ENCODE assay signal across 7 mouse cellular contexts in the genomic region with DNA sequence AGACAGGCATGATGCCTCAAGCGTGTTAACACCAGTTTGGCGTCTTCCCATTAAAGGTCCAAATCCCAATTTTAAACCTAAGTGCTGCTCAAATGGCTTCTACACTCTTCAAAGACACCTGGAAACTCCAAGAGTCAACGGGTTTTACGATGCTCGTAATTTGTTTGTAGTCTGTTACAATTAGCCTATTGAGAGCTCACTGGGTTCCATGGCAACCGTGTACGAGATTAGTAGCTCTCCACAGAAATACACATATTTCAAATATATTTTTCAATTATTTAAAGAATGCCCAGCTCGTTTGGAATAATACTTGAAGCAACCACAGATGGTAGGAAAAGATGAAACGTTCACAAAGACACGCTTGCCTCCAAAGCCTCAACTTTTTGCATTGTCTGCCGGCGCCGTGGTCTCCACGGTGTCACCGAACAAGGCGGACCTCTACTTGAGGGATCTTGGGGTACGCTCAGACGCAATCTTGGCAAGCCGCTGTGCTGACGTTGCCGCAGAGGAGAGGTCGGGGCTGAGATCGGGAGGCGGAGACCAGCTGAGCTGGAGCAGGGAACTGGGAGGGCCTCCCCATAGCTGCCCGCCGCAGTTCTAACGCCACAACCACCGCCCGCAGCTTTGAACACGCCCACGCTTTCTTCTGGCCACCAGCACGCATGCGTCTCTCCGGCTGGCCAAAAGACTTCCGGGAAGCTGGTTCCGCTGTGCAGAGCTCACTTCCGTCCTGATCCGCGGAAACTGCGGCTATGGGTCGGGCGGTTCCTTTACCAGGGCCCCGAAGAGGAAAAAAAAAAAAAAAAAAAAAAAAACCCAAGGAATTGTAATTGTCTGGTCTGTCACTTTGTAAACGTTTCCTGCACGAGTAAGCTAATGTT. TPM values are rescaled to one million over a fixed set of nuclear protein-coding genes. Genes with fewer than 3 reads are reported as not detected.
A peak's percentile ranks its signal among the peaks of the same experiment; 100 is the strongest.
DNase-seq lines count a peak whose midpoint lies in the region; ATAC-seq lines count a peak whose summit lies in the region.

No protein-coding gene starts in this region.

- H3K4me1 ChIP-seq in intestine, embryonic 16.5 days (ENCODE audit: control insufficient read depth, insufficient read depth, low read length): peaks cover 16% of the 10 kb centered on the region
- peaks cover 16% of the 10 kb centered on the region for H3K4me1 ChIP-seq in midbrain, embryonic 11.5 days (ENCODE audit: control insufficient read depth, insufficient read depth, low read length)

- peak; percentile 95 for DNase-seq in adrenal gland, adult 8-10 months
- DNase-seq in embryo, embryonic 9.5 days (ENCODE audit: extremely low spot score): peak; percentile 93
- DNase-seq in gastrocnemius, postnatal 4 days (ENCODE audit: low spot score in 2 of 2): peak; percentile 84 to 94
- peak; percentile 94 for DNase-seq in left cerebral cortex, postnatal 36 days (ENCODE audit: low spot score in 2 of 2)
- peak; percentile 98 for DNase-seq in midbrain, embryonic 11.5 days (ENCODE audit: low spot score, missing footprints)
- DNase-seq in skeletal muscle tissue, adult 2 months (ENCODE audit: low read depth, low spot score): peak; percentile 97

- no peaks in the 10 kb centered on the region for H3K27me3 ChIP-seq in intestine, embryonic 16.5 days (replicated peaks; ENCODE audit: control insufficient read depth, insufficient read depth, low read length)
- no peaks in the 10 kb centered on the region for H3K27me3 ChIP-seq in midbrain, embryonic 11.5 days (ENCODE audit: control insufficient read depth, insufficient read depth, low read length)

- no peaks in the 10 kb centered on the region for H3K9me3 ChIP-seq in intestine, embryonic 16.5 days (ENCODE audit: control insufficient read depth, low read length)
- H3K9me3 ChIP-seq in midbrain, embryonic 11.5 days (ENCODE audit: control insufficient read depth, low read length): no peaks in the 10 kb centered on the region

- H3K9ac ChIP-seq in intestine, embryonic 16.5 days (ENCODE audit: low read depth, low read length): peak overlapping the region; percentile 100
- peak overlapping the region; percentile 91 for H3K9ac ChIP-seq in midbrain, embryonic 11.5 days (ENCODE audit: low read length)

- intact Hi-C loops in left cerebral cortex, postnatal 36 days (cut with DNase I): loop anchor here (5.0 to 10.0 kb wide), 2 partner anchors 687 to 839 kb away; partner anchors contain the start of gene Bphl

- H3K4me2 ChIP-seq in intestine, embryonic 16.5 days (ENCODE audit: low read depth, low read length): peak overlapping the region; percentile 71
- H3K4me2 ChIP-seq in midbrain, embryonic 11.5 days: peak overlapping the region; percentile 79

- H3K4me3 ChIP-seq in intestine, embryonic 16.5 days (ENCODE audit: low read length): peak overlapping the region; percentile 99
- H3K4me3 ChIP-seq in midbrain, embryonic 11.5 days (ENCODE audit: low read depth, low read length): peak overlapping the region; percentile 69

- peak; percentile 93 for ATAC-seq in intestine, embryonic 16.5 days
- ATAC-seq in midbrain, embryonic 11.5 days (ENCODE audit: low FRiP score): peak; percentile 88

- no peaks in the 10 kb centered on the region for H3K36me3 ChIP-seq in intestine, embryonic 16.5 days (ENCODE audit: control insufficient read depth, insufficient read depth, low read length)
- no peaks in the 10 kb centered on the region for H3K36me3 ChIP-seq in midbrain, embryonic 11.5 days (ENCODE audit: control insufficient read depth, insufficient read depth, low read length)

- H3K27ac ChIP-seq in intestine, embryonic 16.5 days (ENCODE audit: low read length): peak overlapping the region; percentile 99
- H3K27ac ChIP-seq in midbrain, embryonic 11.5 days (ENCODE audit: low read depth, low read length): peak overlapping the region; percentile 87

- 2% methylated on average over 45 of the region's 45 CpGs for WGBS in intestine, embryonic 16.5 days
- 3% methylated on average over 45 of the region's 45 CpGs for WGBS in midbrain, embryonic 11.5 days

RNA-seq across cellular contexts. Expression of gene Prpf4b, which starts 1.1 kb away (rescaled TPM):
- 100 to 1,000 TPM in 1 of 4 experiments, 10 to 100 TPM in 3; 76.6 to 118 (median 85.6) TPM for total RNA-seq in adrenal gland, adult 8-10 months (2022)
- 10 to 100 TPM; 46.9 to 64.7 TPM for total RNA-seq in gastrocnemius, postnatal 4 days (2021)
- 50.9 and 55.5 TPM in 2 replicates for polyA plus RNA-seq in intestine, embryonic 16.5 days (2015; fragmentation: Nextera tagmentation; extraction: Ambion mirVana)
- total RNA-seq in left cerebral cortex, postnatal 36 days (2021): 10 to 100 TPM; 69.4 to 90.6 TPM
- polyA plus RNA-seq in midbrain, embryonic 11.5 days (2014; fragmentation: Nextera tagmentation; extraction: Ambion mirVana): 111 and 119 TPM in 2 replicates

RNA-seq across cellular contexts. Expression of gene Fam217a, which starts 50.1 kb away (rescaled TPM):
- total RNA-seq in adrenal gland, adult 8-10 months (2022): 1 to 10 TPM; 1.3 to 2.6 (median 1.7) TPM
- total RNA-seq in gastrocnemius, postnatal 4 days (2021): under 1 TPM; 0.18 to 0.39 TPM
- 0.54 and 1.2 TPM in 2 replicates for polyA plus RNA-seq in intestine, embryonic 16.5 days (2015; fragmentation: Nextera tagmentation; extraction: Ambion mirVana)
- under 1 TPM; 0.79 to 0.91 TPM for total RNA-seq in left cerebral cortex, postnatal 36 days (2021)
- 1.4 and 1.8 TPM in 2 replicates for polyA plus RNA-seq in midbrain, embryonic 11.5 days (2014; fragmentation: Nextera tagmentation; extraction: Ambion mirVana)

RNA-seq across cellular contexts. Expression of gene 4933417A18Rik, which starts 50.2 kb away (rescaled TPM):
- total RNA-seq in adrenal gland, adult 8-10 months (2022): not detected
- total RNA-seq in gastrocnemius, postnatal 4 days (2021): not detected
- polyA plus RNA-seq in intestine, embryonic 16.5 days (2015; fragmentation: Nextera tagmentation; extraction: Ambion mirVana): not detected in 2 replicates
- not detected for total RNA-seq in left cerebral cortex, postnatal 36 days (2021)
- not detected in 2 replicates for polyA plus RNA-seq in midbrain, embryonic 11.5 days (2014; fragmentation: Nextera tagmentation; extraction: Ambion mirVana)

Comparison
In these comparisons a context has a peak if more than half of its experiments do, and no peak if none do; other contexts are left out.
1. Peak in every context shown above with its lines: DNase-seq, ATAC-seq, H3K4me3 ChIP-seq and H3K27ac ChIP-seq.